Mouse (Mus musculus) bone marrow macrophage, adult 2 months (primary cell): Measurements from ENCODE around the gene Adgrg6.

ENCODE experiments used
- CTCF ChIP-seq: IDR thresholded peaks from 2 replicates; pipeline ENCODE4 v1.5.1; 2012; ENCODE audit warnings: low read depth, mild to moderate bottlenecking, low read length, moderate library complexity
- POLR2A ChIP-seq: IDR thresholded peaks from 2 replicates; pipeline ENCODE4 v1.6.1; 2012; ENCODE audit warnings: mild to moderate bottlenecking, low read depth, low read length, borderline replicate concordance

DNA sequence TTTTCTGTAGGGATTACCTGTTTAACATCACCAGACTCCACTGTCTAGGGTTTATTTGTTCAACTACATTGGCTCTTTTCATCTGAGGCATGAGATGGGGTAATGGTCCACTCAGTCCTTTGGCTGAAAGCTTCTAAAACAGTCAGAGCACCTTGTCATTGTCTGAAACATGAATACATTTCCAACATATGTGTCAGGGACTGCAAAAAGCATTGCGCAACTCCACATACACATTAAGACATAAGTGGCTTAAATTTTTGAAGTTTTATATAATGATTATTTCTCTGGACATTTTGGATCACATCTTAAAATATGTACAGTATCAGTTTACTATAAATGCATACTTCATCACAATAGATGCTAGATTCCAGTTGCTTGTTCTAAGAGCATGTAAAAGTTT lies 14.8 kb downstream of the Adgrg6 start:
- TF ChIP-seq POLR2A (no peak), CTCF (no peak)
